Mouse (Mus musculus) forebrain, embryonic 13.5 days (tissue): ENCODE measurements around the gene Olfr690. TPM values are rescaled to one million over a fixed set of nuclear protein-coding genes. Genes with fewer than 3 reads are reported as not detected.
"Not testable (repeated sequence)": the region's sequence is repeated elsewhere in the genome, so short reads cannot be mapped to it uniquely, and the experiment has no call there.

Source experiments
- ATAC-seq: fragments of 200-750 bp; cut with Nextera tagmentation; 2 replicates; pipeline ENCODE4 v1.8.0; 2017
- H3K27ac ChIP-seq: fragments of 300-500 bp; sonication (generic); 2 replicates; pipeline ENCODE4 v1.5.1; 2015; ENCODE audit warnings: inconsistent platforms, mild to moderate bottlenecking, moderate library complexity
- H3K27me3 ChIP-seq: fragments of 300-500 bp; sonication (generic); 2 replicates; pipeline ENCODE4 v1.6.1; 2015; ENCODE audit warnings: mild to moderate bottlenecking, inconsistent platforms
- H3K36me3 ChIP-seq: fragments of 300-500 bp; sonication (generic); 2 replicates; pipeline ENCODE4 v1.6.1; 2015; ENCODE audit warnings: mild to moderate bottlenecking, inconsistent platforms; ENCODE audit not compliant: poor library complexity, severe bottlenecking
- H3K4me1 ChIP-seq: fragments of 300-500 bp; sonication (generic); 2 replicates; pipeline ENCODE4 v1.6.1; 2015; ENCODE audit warnings: inconsistent platforms
- H3K4me2 ChIP-seq: fragments of 300-500 bp; sonication (generic); 2 replicates; pipeline ENCODE4 v1.6.1; 2015; ENCODE audit warnings: inconsistent platforms, mild to moderate bottlenecking, moderate library complexity
- H3K4me3 ChIP-seq: fragments of 300-500 bp; sonication (generic); 2 replicates; pipeline ENCODE4 v1.5.1; 2015; ENCODE audit warnings: mild to moderate bottlenecking, inconsistent platforms
- H3K9ac ChIP-seq: fragments of 300-500 bp; sonication (generic); 2 replicates; pipeline ENCODE4 v1.6.1; 2015; ENCODE audit warnings: mild to moderate bottlenecking, inconsistent platforms
- H3K9me3 ChIP-seq: fragments of 300-500 bp; sonication (generic); replicated peaks from 2 replicates; pipeline ENCODE4 v1.6.1; 2016; ENCODE audit warnings: inconsistent platforms
- WGBS: fragments of 180-500 bp; shearing (Covaris S2); methylation state at CpG from one replicate; pipeline ENCODE4 v1.1.7; 2015; 5-methylcytosine and 5-hydroxymethylcytosine counted together
- polyA plus RNA-seq: library from polyadenylated mRNA; unstranded; fragments of >200 nt; fragmentation: Nextera tagmentation; extraction: Ambion mirVana; gene quantifications from 2 replicates; pipeline ENCODE4 v1.2.1, GENCODE M21; 2015

The Olfr690 gene
- not detected in 2 replicates for polyA plus RNA-seq

GRCm38 (mm10) chr7:105334004-105334403 lies at the start of gene Olfr690:
TSS of gene Olfr690 (minus strand) at chr7:105334104.
- ATAC-seq = no peak
- Histone ChIP-seq H3K9me3 (no peaks in the 10 kb centered on the region), H3K4me1 (no peaks in the 10 kb centered on the region), H3K9ac (no peak within 1 kb of the TSS), H3K36me3 (no peaks in the 10 kb centered on the region), H3K4me3 (no peak within 1 kb of the TSS), H3K4me2 (no peak within 1 kb of the TSS), H3K27me3 (no peaks in the 10 kb centered on the region), H3K27ac (no peak within 1 kb of the TSS)
- WGBS = 82% methylated on average over 1 of the region's 1 CpGs

DNA sequence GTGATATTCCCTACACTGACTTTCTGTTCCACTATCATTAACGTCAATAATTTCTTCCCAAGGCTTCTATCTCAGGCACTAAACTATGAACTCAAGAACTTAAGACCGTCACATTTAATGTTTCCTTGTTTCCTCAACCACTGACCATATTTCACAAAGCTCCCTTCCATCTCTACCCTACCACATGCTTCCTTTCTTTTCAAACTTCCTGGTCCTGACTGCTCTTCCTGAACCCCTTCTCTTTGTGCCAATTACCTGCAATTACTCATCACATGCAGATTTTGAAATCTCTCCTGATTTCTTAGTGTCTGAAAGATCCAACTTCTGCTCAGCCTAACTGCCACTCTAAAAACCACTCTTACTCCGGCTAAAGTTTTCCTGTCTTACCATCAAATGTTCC lies 46.4 kb upstream of the Olfr690 start:
- Histone ChIP-seq H3K9me3 (no peaks in the 10 kb centered on the region), H3K4me1 (no peaks in the 10 kb centered on the region), H3K9ac (no peak overlapping the region), H3K27ac (no peak overlapping the region), H3K4me2 (no peak overlapping the region), H3K4me3 (no peak overlapping the region), H3K27me3 (no peaks in the 10 kb centered on the region), H3K36me3 (peaks cover 78% of the 10 kb centered on the region)
- WGBS = 95% methylated on average over 3 of the region's 3 CpGs
- ATAC-seq = no peak

- Histone ChIP-seq H3K36me3 (peaks cover 48% of the 10 kb centered on the region), H3K27ac (no peak within 1 kb of the TSS), H3K4me1 (no peaks in the 10 kb centered on the region), H3K9ac (no peak within 1 kb of the TSS), H3K4me2 (no peak within 1 kb of the TSS), H3K27me3 (no peaks in the 10 kb centered on the region), H3K4me3 (no peak within 1 kb of the TSS), H3K9me3 (no peaks in the 10 kb centered on the region)
- 80% methylated on average over 1 of the region's 1 CpGs for WGBS
- no peak for ATAC-seq
Measured at GRCm38 (mm10) chr7:105374866-105375265, 41.0 kb upstream of the Olfr690 start, which contains the start of gene Gm5901. TSS of gene Gm5901 (plus strand) at chr7:105375038.

DNA sequence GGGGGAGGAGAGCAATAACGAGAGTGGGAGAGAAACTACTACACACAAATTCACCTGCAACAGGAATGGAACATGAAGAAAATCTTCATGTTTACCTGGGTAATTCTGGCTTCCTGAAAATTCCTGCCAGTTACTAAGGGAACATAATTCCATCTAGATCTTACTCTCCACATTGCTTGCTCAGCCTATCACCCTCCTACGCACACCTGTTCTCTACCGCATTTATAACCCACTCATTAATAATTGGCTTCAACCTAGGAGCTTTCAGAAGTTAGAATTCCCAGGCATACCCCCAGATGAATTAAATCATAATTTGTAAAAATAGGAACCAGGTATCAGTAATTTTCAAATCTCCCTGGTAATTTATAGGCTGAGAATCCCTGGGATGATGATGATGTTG lies 40.1 kb upstream of the Olfr690 start:
- Histone ChIP-seq H3K27ac (no peak overlapping the region), H3K27me3 (no peaks in the 10 kb centered on the region), H3K4me2 (no peak overlapping the region), H3K4me3 (no peak overlapping the region), H3K4me1 (no peaks in the 10 kb centered on the region), H3K36me3 (peaks cover 39% of the 10 kb centered on the region), H3K9me3 (no peaks in the 10 kb centered on the region), H3K9ac (no peak overlapping the region)
- ATAC-seq = no peak
- WGBS = 94% methylated on average over 3 of the region's 3 CpGs

DNA sequence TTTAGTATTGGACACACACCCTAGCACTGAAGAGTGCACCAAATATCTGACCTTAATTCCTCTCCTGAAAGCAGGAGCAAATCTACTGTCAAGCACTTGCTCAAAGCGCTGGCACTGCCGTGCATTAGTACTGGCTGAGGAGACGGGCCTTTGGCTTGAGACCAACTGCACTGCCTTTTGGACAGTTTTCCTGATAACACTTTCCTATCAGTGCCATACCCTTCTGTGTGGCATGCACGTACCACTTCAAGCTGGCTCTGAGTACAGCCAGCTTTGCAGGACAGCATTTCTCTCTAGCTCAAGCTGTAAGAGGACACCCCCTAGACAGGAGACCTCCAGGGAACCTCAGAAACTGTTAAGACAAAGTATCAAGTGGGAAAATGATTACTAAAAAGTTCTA lies 39.6 kb upstream of the Olfr690 start:
- peaks cover 34% of the 10 kb centered on the region for H3K36me3 ChIP-seq
- ATAC-seq = no peak
- no peaks in the 10 kb centered on the region for H3K27me3 ChIP-seq

GRCm38 (mm10) chr7:105372912-105373311 lies 39.0 kb upstream of the Olfr690 start:
- H3K36me3 ChIP-seq = peaks cover 28% of the 10 kb centered on the region
- WGBS = 93% methylated on average over 1 of the region's 1 CpGs

More for the DNA sequence above, 39.6 kb upstream of the Olfr690 start:
- no peak overlapping the region for H3K27ac ChIP-seq
- no peak overlapping the region for H3K9ac ChIP-seq
- 89% methylated on average over 4 of the region's 4 CpGs for WGBS
- H3K4me3 ChIP-seq = no peak overlapping the region
- H3K4me2 ChIP-seq = no peak overlapping the region
- no peaks in the 10 kb centered on the region for H3K9me3 ChIP-seq
- H3K4me1 ChIP-seq = no peaks in the 10 kb centered on the region

GRCm38 (mm10) chr7:105368521-105368920 lies 34.6 kb upstream of the Olfr690 start:
- WGBS = 90% methylated on average over 4 of the region's 4 CpGs
- Histone ChIP-seq H3K27ac (no peak overlapping the region), H3K4me1 (no peaks in the 10 kb centered on the region), H3K36me3 (peaks cover 6% of the 10 kb centered on the region; the same call in 1 of the 2 replicates), H3K9ac (no peak overlapping the region), H3K9me3 (no peaks in the 10 kb centered on the region), H3K27me3 (no peaks in the 10 kb centered on the region), H3K4me3 (no peak overlapping the region), H3K4me2 (no peak overlapping the region)
- no peak for ATAC-seq

More at GRCm38 (mm10) chr7:105372912-105373311, 39.0 kb upstream of the Olfr690 start:
- no peak for ATAC-seq
- Histone ChIP-seq H3K4me1 (no peaks in the 10 kb centered on the region), H3K9me3 (no peaks in the 10 kb centered on the region), H3K4me2 (no peak overlapping the region), H3K27me3 (no peaks in the 10 kb centered on the region), H3K9ac (no peak overlapping the region), H3K4me3 (no peak overlapping the region), H3K27ac (no peak overlapping the region)

- no peak for ATAC-seq
- no peak within 1 kb of the TSS for H3K4me2 ChIP-seq
- H3K4me1 ChIP-seq = no peaks in the 10 kb centered on the region
- H3K27me3 ChIP-seq = no peaks in the 10 kb centered on the region
- 93% methylated on average over 1 of the region's 1 CpGs for WGBS
- no peaks in the 10 kb centered on the region for H3K9me3 ChIP-seq
- 0 out of 2 replicates have a peak, but pooled peaks cover 4% of the 10 kb centered on the region for H3K36me3 ChIP-seq
- H3K27ac ChIP-seq = no peak within 1 kb of the TSS
- H3K4me3 ChIP-seq = no peak within 1 kb of the TSS
- H3K9ac ChIP-seq = no peak within 1 kb of the TSS
Measured at GRCm38 (mm10) chr7:105367930-105368329, 34.0 kb upstream of the Olfr690 start, which contains the start of gene Olfr692. TSS of gene Olfr692 (plus strand) at chr7:105368230.

DNA sequence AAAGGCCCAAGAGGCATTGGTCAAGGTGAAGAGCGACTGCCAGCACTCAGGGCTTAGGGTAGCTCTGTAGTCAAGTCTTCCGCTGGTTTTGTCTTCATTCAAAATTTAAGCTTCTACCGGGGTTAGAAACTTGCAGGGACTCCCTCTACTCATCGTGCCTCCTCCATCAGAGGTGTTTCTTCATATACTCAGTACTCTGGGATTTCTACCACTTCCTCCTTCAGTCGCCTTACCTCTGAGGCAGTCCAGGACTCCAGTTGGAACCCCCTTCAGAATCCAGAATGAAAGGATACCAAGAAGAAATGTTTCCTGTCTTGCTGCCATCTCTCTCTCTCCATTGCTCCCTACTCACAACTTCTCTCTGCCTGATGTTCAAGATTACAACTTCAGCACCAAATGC lies 33.4 kb upstream of the Olfr690 start:
- H3K9ac ChIP-seq = no peak overlapping the region
- 0 out of 2 replicates have a peak, but pooled peaks cover 4% of the 10 kb centered on the region for H3K36me3 ChIP-seq
- H3K4me2 ChIP-seq = no peak overlapping the region
- H3K27me3 ChIP-seq = no peaks in the 10 kb centered on the region
- H3K4me1 ChIP-seq = no peaks in the 10 kb centered on the region
- no peak overlapping the region for H3K4me3 ChIP-seq
- no peaks in the 10 kb centered on the region for H3K9me3 ChIP-seq
- 90% methylated on average over 5 of the region's 5 CpGs for WGBS
- no peak overlapping the region for H3K27ac ChIP-seq
- no peak for ATAC-seq

- Histone ChIP-seq H3K9ac (no peak overlapping the region), H3K4me2 (no peak overlapping the region), H3K9me3 (no peaks in the 10 kb centered on the region), H3K4me1 (no peaks in the 10 kb centered on the region), H3K4me3 (no peak overlapping the region), H3K36me3 (no peaks in the 10 kb centered on the region), H3K27me3 (no peaks in the 10 kb centered on the region), H3K27ac (no peak overlapping the region)
- no peak for ATAC-seq
- WGBS = 77% methylated on average over 2 of the region's 2 CpGs
Measured at GRCm38 (mm10) chr7:105361713-105362112, 27.8 kb upstream of the Olfr690 start.

GRCm38 (mm10) chr7:105356487-105356886 lies 22.6 kb upstream of the Olfr690 start:
- H3K9me3 ChIP-seq, H3K4me2 ChIP-seq, H3K27me3 ChIP-seq, H3K9ac ChIP-seq, H3K4me1 ChIP-seq, H3K4me3 ChIP-seq, ATAC-seq, H3K27ac ChIP-seq, H3K36me3 ChIP-seq: not testable (repeated sequence)
- 90% methylated on average over 1 of the region's 2 CpGs for WGBS

GRCm38 (mm10) chr7:105356064-105356463 lies 22.2 kb upstream of the Olfr690 start:
- not testable (repeated sequence) for H3K4me2 ChIP-seq, H3K27ac ChIP-seq, H3K36me3 ChIP-seq, H3K9me3 ChIP-seq, H3K4me1 ChIP-seq, H3K27me3 ChIP-seq, H3K4me3 ChIP-seq, ATAC-seq, H3K9ac ChIP-seq
- WGBS = no CpG with 5 or more reads among the region's 5 CpGs

- H3K4me1 ChIP-seq = no peaks in the 10 kb centered on the region
- H3K4me3 ChIP-seq = no peak overlapping the region
- no peak overlapping the region for H3K4me2 ChIP-seq
- H3K9ac ChIP-seq = no peak overlapping the region
- H3K27me3 ChIP-seq = no peaks in the 10 kb centered on the region
- ATAC-seq = no peak
- 79% methylated on average over 2 of the region's 2 CpGs for WGBS
- H3K27ac ChIP-seq = no peak overlapping the region
- no peaks in the 10 kb centered on the region for H3K36me3 ChIP-seq
- no peaks in the 10 kb centered on the region for H3K9me3 ChIP-seq
Measured at GRCm38 (mm10) chr7:105342752-105343151, 8.8 kb upstream of the Olfr690 start.
